Mouse (Mus musculus): ENCODE data around the gene Olfr1270.
"Not testable (repeated sequence)": the region's sequence is repeated elsewhere in the genome, so short reads cannot be mapped to it uniquely, and the experiment has no call there.

The Olfr1270 gene

DNA sequence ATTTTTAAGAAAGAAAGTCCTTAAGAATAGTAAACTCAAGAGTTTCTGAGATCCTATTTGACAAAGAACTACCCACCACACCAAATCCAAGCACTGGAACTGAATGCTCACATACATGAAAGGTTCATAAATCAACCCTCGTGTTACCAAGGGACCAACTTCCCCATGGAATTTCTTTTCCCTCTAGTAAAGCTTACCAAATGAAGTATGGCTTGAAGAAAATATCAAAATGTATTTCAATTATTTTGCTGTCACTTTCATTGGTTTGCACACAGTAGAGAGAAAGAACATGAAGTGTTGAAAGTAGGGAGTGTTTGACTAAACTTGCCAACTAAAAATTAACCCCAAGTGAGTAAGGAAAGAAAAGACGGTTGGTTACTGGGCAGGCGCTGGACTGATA lies at the start of gene Olfr1270:
Olfr1270 (minus strand) TSS at position 101 of the 400 bp plus-strand sequence.
- DNase-seq = no peak

- DNase-seq = not testable (repeated sequence)
These were observed 46.7 kb upstream of the Olfr1270 start for GRCm38 (mm10) chr2:90199606-90200005.

DNA sequence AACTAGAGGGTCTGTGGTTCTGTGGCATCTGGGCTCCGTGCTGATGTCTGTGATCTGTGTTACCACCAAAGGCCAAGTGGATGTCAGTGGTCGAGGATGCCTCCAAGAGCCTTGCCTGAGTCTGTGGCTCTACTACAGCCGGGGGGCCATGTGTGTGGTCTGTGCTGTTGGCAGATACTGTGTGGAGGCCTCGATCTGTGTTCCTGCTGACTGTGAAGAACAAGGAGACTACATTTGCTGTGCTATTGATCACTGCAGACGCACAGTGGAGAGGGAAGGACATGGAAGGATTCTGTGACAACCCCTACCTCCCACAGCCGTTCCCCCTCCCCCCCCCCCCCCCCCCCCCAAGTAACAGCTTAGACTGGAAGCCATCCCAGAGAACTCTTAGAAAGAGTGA lies 42.4 kb upstream of the Olfr1270 start:
- not testable (repeated sequence) for DNase-seq

DNA sequence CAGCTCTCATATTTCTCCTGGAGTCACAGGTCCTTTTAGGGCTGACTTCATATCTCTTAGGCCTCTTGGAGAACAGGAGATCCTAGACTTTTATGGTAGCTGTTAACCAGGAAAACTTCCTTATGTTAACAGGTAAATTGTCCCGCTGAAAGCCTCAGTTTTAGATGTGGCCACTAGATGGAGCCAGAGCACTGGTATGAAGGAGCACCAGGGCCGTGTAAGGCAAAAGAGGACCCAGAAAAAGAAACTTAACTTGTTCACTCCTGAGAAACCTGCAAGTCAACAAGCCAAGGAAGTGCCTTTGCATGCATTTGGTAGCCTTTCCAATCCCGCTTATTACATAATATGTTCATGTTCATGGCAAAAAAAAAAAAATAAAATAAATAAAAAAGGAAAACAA lies 41.9 kb upstream of the Olfr1270 start:
- not testable (repeated sequence) for DNase-seq

GRCm38 (mm10) chr2:90187082-90187481 lies 34.2 kb upstream of the Olfr1270 start:
- not testable (repeated sequence) for DNase-seq

GRCm38 (mm10) chr2:90186082-90186481 lies 33.2 kb upstream of the Olfr1270 start:
- DNase-seq = not testable (repeated sequence)

DNA sequence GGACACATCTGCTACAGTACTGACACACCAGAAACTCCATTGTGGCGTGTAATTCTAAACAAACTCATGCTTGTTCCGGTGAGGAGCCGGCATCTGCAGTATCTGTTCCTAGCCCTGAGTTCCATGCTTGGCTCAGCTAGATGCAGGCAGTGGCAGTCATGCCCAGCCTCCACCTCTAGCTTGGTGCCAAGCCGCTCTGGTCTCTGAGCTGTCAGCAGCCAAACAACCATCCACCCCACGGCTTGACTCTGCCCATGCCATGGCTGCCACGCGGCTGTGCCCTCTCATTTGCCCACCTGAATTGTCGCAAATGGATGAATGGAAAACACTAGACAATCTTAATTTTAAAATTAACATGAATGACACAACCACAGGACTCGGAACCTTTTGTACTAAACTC lies 1.0 kb upstream of the Olfr1270 start:
- DNase-seq = no peak

DNA sequence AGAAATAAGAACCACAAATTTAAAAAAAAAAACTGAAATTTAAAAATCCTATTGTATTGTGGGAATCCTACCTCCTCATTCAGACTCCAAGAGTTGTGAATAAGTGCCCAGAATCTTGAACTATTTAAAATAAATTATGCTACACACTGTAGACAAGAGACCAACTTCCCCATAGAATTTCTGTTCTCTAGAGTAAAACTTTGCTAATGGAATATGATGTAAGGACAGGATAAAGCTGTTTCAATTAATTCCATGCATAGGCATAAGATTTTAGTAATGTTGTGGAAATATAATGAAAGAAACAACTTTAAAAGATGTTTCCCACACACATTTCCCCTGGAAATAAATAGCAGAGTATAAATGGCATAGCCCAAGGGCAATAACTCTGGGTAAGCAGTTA lies 10.7 kb downstream of the Olfr1270 start, which contains the start of gene Olfr32:
Olfr32 (minus strand) TSS at position 101 of the 400 bp plus-strand sequence.
- no peak for DNase-seq

DNA sequence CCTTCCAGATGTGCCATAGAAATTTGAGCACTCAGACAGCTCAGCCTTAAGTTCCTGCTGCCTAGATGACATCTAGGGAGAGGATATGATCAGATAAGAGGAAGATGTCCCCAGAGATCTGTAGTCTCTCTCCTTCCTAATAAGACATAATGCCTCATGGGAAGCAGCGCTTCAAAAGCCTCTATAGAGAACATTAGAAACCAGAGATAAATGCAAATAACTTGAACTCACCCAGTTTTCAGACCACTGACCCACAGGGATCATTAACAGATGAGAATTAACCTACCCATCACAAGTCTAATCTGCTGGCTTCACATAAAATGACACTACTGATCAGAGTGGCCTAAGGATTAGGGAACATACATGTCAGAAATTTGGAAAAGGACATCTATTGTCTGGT lies 31.6 kb downstream of the Olfr1270 start, which contains the start of gene Olfr1269:
Olfr1269 (minus strand) TSS at position 101 of the 400 bp plus-strand sequence.
- DNase-seq = no peak

Measured in kidney, postnatal 14 days (tissue).